Mouse (Mus musculus): Measurements from ENCODE around the gene Slco2b1.
A peak's percentile ranks its signal among the peaks of the same experiment; 100 is the strongest.

- TF ChIP-seq CTCF (IDR thresholded peaks at IDR 0.05) (peak; percentile 95), EP300 (IDR thresholded peaks at IDR 0.05) (no peak)
These were observed 85.3 kb downstream of the Slco2b1 start for GRCm38 (mm10) chr7:99625722-99626375.

All from lung, postnatal 0 days (tissue).